Mouse (Mus musculus) hindbrain, embryonic 16.5 days (tissue): ENCODE measurements around the gene Adamts12. TPM values are rescaled to one million over a fixed set of nuclear protein-coding genes. Genes with fewer than 3 reads are reported as not detected.
A peak's percentile ranks its signal among the peaks of the same experiment; 100 is the strongest.

Experiments used
- ATAC-seq: fragments of 200-750 bp; cut with Nextera tagmentation; 2 replicates; pipeline ENCODE4 v1.8.0; 2017; ENCODE audit warnings: moderate TSS enrichment, moderate library complexity
- H3K27ac ChIP-seq: fragments of 300-500 bp; sonication (generic); 2 replicates; pipeline ENCODE4 v1.5.1; 2014; ENCODE audit warnings: low read depth, mild to moderate bottlenecking, control low read depth, low read length, moderate library complexity
- H3K27me3 ChIP-seq: fragments of 300-500 bp; sonication (generic); replicated peaks from 2 replicates; pipeline ENCODE4 v1.6.1; 2014; ENCODE audit warnings: low read length; ENCODE audit not compliant: control insufficient read depth, insufficient read depth
- H3K36me3 ChIP-seq: fragments of 300-500 bp; sonication (generic); 2 replicates; pipeline ENCODE4 v1.6.1; 2014; ENCODE audit warnings: mild to moderate bottlenecking, low read length, moderate library complexity, mixed read lengths; ENCODE audit not compliant: control insufficient read depth, insufficient read depth
- H3K4me1 ChIP-seq: fragments of 300-500 bp; sonication (generic); 2 replicates; pipeline ENCODE4 v1.6.1; 2014; ENCODE audit warnings: low read depth, low read length; ENCODE audit not compliant: control insufficient read depth, insufficient read depth
- H3K4me2 ChIP-seq: fragments of 300-500 bp; sonication (generic); 2 replicates; pipeline ENCODE4 v1.6.1; 2014; ENCODE audit warnings: mild to moderate bottlenecking, low read length, control low read depth, moderate library complexity
- H3K4me3 ChIP-seq: fragments of 300-500 bp; sonication (generic); 2 replicates; pipeline ENCODE4 v1.5.1; 2014; ENCODE audit warnings: mild to moderate bottlenecking, low read length, control low read depth, moderate library complexity
- H3K9ac ChIP-seq: fragments of 300-500 bp; sonication (generic); 2 replicates; pipeline ENCODE4 v1.6.1; 2014; ENCODE audit warnings: low read depth, mild to moderate bottlenecking, control low read depth, low read length, moderate library complexity
- H3K9me3 ChIP-seq: fragments of 300-500 bp; sonication (generic); 2 replicates; pipeline ENCODE4 v1.6.1; 2014; ENCODE audit warnings: mild to moderate bottlenecking, low read length, moderate library complexity; ENCODE audit not compliant: control insufficient read depth
- WGBS: fragments of 180-500 bp; shearing (Covaris S2); extraction: QIAGEN DNeasy Blood & Tissue Kit; methylation state at CpG from one replicate; pipeline ENCODE4 v1.1.7; 2014; 5-methylcytosine and 5-hydroxymethylcytosine counted together
- polyA plus RNA-seq: library from polyadenylated mRNA; unstranded; fragments of >200 nt; fragmentation: Nextera tagmentation; extraction: Ambion mirVana; gene quantifications from 2 replicates; pipeline ENCODE4 v1.2.1, GENCODE M21; 2015

Adamts12 gene
- polyA plus RNA-seq, 1 experiment from 2014 or later: 1.6 TPM

GRCm38 (mm10) chr15:11174842-11175241 is 110.3 kb downstream of the Adamts12 start:
- Histone ChIP-seq H3K4me1 (peaks cover 3% of the 10 kb centered on the region; the same call in 1 of the 2 replicates), H3K9me3 (no peaks in the 10 kb centered on the region), H3K27me3 (no peaks in the 10 kb centered on the region), H3K36me3 (no peaks in the 10 kb centered on the region), H3K27ac (no peak overlapping the region), H3K4me2 (no peak overlapping the region), H3K4me3 (no peak overlapping the region), H3K9ac (no peak overlapping the region)
- WGBS: 80% methylated on average over 13 of the region's 13 CpGs
- peak; percentile 48; the same call in 1 of the 2 replicates for ATAC-seq

GRCm38 (mm10) chr15:11177448-11177847 is 112.9 kb downstream of the Adamts12 start:
- Histone ChIP-seq H3K9me3 (0 out of 2 replicates have a peak, but pooled peaks cover 2% of the 10 kb centered on the region), H3K27ac (no peak overlapping the region), H3K27me3 (no peaks in the 10 kb centered on the region), H3K4me2 (no peak overlapping the region), H3K4me1 (peaks cover 5% of the 10 kb centered on the region; the same call in 1 of the 2 replicates), H3K36me3 (no peaks in the 10 kb centered on the region), H3K9ac (no peak overlapping the region), H3K4me3 (no peak overlapping the region)
- 42% methylated on average over 9 of the region's 9 CpGs for WGBS
- ATAC-seq: peak; percentile 53; the same call in 1 of the 2 replicates

- H3K27ac ChIP-seq: no peak overlapping the region
- peak; percentile 75 for ATAC-seq
- no peak overlapping the region for H3K9ac ChIP-seq
- H3K4me3 ChIP-seq: no peak overlapping the region
- H3K4me1 ChIP-seq: peaks cover 5% of the 10 kb centered on the region; the same call in 1 of the 2 replicates
- no peak overlapping the region for H3K4me2 ChIP-seq
- no peaks in the 10 kb centered on the region for H3K27me3 ChIP-seq
- H3K9me3 ChIP-seq: 0 out of 2 replicates have a peak, but pooled peaks cover 2% of the 10 kb centered on the region
- 39% methylated on average over 2 of the region's 2 CpGs for WGBS
- no peaks in the 10 kb centered on the region for H3K36me3 ChIP-seq
Measured at GRCm38 (mm10) chr15:11179751-11180169, 115.2 kb downstream of the Adamts12 start.

GRCm38 (mm10) chr15:11186711-11187110 is 122.1 kb downstream of the Adamts12 start:
- Histone ChIP-seq H3K27ac (no peak overlapping the region), H3K4me1 (no peaks in the 10 kb centered on the region), H3K27me3 (no peaks in the 10 kb centered on the region), H3K4me2 (no peak overlapping the region), H3K4me3 (no peak overlapping the region), H3K36me3 (no peaks in the 10 kb centered on the region), H3K9me3 (0 out of 2 replicates have a peak, but pooled peaks cover 2% of the 10 kb centered on the region), H3K9ac (no peak overlapping the region)
- no peak for ATAC-seq
- WGBS: 68% methylated on average over 4 of the region's 4 CpGs

- no peaks in the 10 kb centered on the region for H3K36me3 ChIP-seq
- H3K4me2 ChIP-seq: no peak overlapping the region
- H3K4me3 ChIP-seq: no peak overlapping the region
- no peaks in the 10 kb centered on the region for H3K27me3 ChIP-seq
- H3K9me3 ChIP-seq: no peaks in the 10 kb centered on the region
- no peak overlapping the region for H3K27ac ChIP-seq
- no peaks in the 10 kb centered on the region for H3K4me1 ChIP-seq
- WGBS: 89% methylated on average over 4 of the region's 4 CpGs
- ATAC-seq: no peak
- no peak overlapping the region for H3K9ac ChIP-seq
Measured at GRCm38 (mm10) chr15:11190447-11190846, 125.9 kb downstream of the Adamts12 start.

- 84% methylated on average over 2 of the region's 2 CpGs for WGBS
- no peak overlapping the region for H3K4me3 ChIP-seq
- no peaks in the 10 kb centered on the region for H3K4me1 ChIP-seq
- no peaks in the 10 kb centered on the region for H3K36me3 ChIP-seq
- no peaks in the 10 kb centered on the region for H3K27me3 ChIP-seq
- H3K9me3 ChIP-seq: no peaks in the 10 kb centered on the region
- H3K9ac ChIP-seq: no peak overlapping the region
- no peak overlapping the region for H3K4me2 ChIP-seq
- no peak overlapping the region for H3K27ac ChIP-seq
- ATAC-seq: no peak
Measured at GRCm38 (mm10) chr15:11192762-11193161, 128.2 kb downstream of the Adamts12 start.

- 86% methylated on average over 6 of the region's 6 CpGs for WGBS
- H3K36me3 ChIP-seq: no peaks in the 10 kb centered on the region
- H3K9ac ChIP-seq: no peak overlapping the region
- H3K4me3 ChIP-seq: no peak overlapping the region
- H3K27me3 ChIP-seq: no peaks in the 10 kb centered on the region
- ATAC-seq: no peak
- H3K9me3 ChIP-seq: no peaks in the 10 kb centered on the region
- H3K4me1 ChIP-seq: no peaks in the 10 kb centered on the region
- no peak overlapping the region for H3K27ac ChIP-seq
- H3K4me2 ChIP-seq: no peak overlapping the region
Measured at GRCm38 (mm10) chr15:11197051-11197450, 132.5 kb downstream of the Adamts12 start.

GRCm38 (mm10) chr15:11198246-11198795 is 133.7 kb downstream of the Adamts12 start:
- Histone ChIP-seq H3K27me3 (no peaks in the 10 kb centered on the region), H3K4me1 (no peaks in the 10 kb centered on the region), H3K4me3 (no peak overlapping the region), H3K4me2 (no peak overlapping the region), H3K9me3 (no peaks in the 10 kb centered on the region), H3K9ac (no peak overlapping the region), H3K27ac (no peak overlapping the region), H3K36me3 (no peaks in the 10 kb centered on the region)
- peak; percentile 72; the same call in 1 of the 2 replicates for ATAC-seq
- WGBS: 77% methylated on average over 7 of the region's 7 CpGs

GRCm38 (mm10) chr15:11203084-11203483 is 138.5 kb downstream of the Adamts12 start:
- WGBS: 77% methylated on average over 6 of the region's 6 CpGs
- Histone ChIP-seq H3K36me3 (no peaks in the 10 kb centered on the region), H3K4me3 (no peak overlapping the region), H3K27ac (no peak overlapping the region), H3K4me1 (no peaks in the 10 kb centered on the region), H3K27me3 (no peaks in the 10 kb centered on the region), H3K9ac (no peak overlapping the region), H3K4me2 (no peak overlapping the region), H3K9me3 (no peaks in the 10 kb centered on the region)
- ATAC-seq: no peak
